Mouse (Mus musculus): ENCODE measurements around the gene Cabp2.
"Not testable (repeated sequence)": the region's sequence is repeated elsewhere in the genome, so short reads cannot be mapped to it uniquely, and the experiment has no call there.

GRCm38 (mm10) chr19:4041500-4041899 lies 39.9 kb upstream of the Cabp2 start:
- TF ChIP-seq EP300 (IDR thresholded peaks at IDR 0.05; ENCODE audit: insufficient read depth, low read depth, low read length); CTCF (IDR thresholded peaks at IDR 0.05; ENCODE audit: low read depth, low read length): not testable (repeated sequence)
